Mouse (Mus musculus) yolk sac, embryonic 10.5 days (tissue): ENCODE measurements at regions not wholly inside any gene's neighbourhood (a gene's known extent, or its start where the extent isn't known, plus 50 kb on each side); places are given as distances from the start of the nearest gene placed in this dataset.

Source experiments
- DNase-seq: peaks from one replicate; pipeline ENCODE4 v3.0.0-alpha.2; 2017; ENCODE audit warnings: low spot score

- DNase-seq = no peak
These were observed 148.0 kb upstream of the Dusp10 start for GRCm38 (mm10) chr1:183865111-183865510.

DNA sequence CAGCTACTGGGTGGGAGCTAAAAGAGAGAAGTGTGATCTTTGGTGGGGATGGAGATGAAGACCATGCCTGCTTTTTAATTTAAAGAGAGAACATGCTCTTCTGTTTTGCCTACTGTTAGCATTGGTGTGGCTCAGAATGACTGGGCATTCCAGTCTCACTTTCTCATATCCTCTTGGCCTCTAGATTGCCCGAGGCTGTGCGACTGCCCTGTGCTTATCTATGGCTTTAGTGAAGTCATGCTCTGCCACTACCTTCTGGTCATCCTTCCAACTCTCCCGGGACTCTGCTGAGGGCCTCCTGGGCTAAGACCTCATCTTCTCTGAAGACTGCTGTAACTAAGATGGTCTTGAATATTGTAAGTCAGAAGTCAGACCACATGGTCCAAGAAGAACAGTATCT lies 147.5 kb upstream of the Dusp10 start:
- DNase-seq = no peak

DNA sequence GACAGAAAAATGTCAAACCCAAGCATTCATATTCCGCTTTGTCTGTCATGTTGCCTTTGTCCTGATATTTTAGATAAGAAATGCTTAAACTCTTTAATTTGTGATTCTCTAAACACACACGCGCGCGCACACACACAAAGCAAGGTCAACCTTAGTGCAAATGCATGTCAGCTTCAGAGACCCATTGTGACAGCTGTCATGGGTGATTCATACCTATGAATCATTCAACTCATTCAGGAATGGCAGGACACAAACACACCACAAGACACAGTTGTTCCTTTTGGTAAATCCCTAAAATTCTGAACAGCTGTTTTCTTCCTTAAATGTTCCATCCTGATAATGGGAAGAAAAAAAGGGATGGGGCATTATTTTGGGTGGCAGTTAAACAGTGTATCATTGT lies 144.1 kb upstream of the Dusp10 start:
- no peak for DNase-seq

DNA sequence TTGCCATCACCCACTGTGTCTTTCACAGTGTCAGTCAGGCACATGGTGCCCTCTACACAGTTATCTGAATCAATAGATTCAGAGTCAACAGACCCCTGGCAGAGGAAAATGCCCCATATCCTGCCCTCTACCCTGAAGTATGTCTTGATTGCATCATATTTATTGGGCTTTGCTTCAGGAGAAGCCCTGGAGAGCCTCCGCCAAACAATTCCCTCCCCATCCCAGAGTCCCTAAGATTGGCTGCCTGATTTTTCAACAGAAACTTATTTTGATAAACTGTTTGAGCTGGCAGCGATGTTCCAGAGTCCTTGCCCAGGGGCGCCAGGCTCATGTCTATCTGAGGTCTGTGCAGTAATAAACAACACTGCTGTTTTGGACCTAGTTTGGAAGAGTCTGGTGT lies 117.2 kb upstream of the Dusp10 start:
- no peak for DNase-seq

DNA sequence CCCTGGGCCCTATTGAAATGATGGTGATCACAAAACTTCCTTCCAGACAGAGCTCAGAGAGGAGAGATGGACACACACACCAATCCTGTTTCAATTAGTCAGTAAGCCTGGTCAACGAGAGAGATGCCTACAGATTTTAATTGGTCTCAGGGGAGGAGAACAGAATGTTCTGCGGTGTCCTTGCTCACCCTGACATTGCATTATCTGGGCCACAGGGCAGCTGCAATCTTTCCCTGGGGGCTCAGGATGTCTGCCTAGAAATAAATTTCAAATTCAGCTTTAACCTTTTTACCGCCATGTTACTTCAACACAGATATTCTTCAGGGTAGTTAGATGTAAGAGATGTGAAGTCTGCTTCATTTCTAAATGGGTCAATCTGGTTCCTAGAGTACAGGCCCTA lies 115.0 kb upstream of the Dusp10 start:
- DNase-seq = no peak

DNA sequence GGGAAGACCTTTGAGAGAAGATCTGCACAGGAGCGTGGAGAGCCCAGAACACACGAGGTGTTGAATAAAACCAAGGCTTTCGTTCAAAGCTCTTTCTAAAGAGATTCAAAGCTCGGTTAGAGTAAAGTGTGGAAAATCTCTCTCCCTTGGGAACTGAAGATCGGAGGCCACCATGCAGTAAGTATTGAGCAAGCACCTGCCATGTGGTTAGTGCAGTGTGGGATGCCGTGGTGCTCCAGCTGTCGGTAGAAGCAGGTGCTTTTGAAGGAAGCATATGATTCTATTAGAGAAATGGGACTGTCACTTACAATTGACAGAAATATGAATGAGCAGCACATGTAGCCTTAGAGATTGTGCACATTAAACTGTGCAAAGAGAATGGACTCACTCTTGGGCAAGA lies 108.5 kb upstream of the Dusp10 start:
- DNase-seq = no peak

DNA sequence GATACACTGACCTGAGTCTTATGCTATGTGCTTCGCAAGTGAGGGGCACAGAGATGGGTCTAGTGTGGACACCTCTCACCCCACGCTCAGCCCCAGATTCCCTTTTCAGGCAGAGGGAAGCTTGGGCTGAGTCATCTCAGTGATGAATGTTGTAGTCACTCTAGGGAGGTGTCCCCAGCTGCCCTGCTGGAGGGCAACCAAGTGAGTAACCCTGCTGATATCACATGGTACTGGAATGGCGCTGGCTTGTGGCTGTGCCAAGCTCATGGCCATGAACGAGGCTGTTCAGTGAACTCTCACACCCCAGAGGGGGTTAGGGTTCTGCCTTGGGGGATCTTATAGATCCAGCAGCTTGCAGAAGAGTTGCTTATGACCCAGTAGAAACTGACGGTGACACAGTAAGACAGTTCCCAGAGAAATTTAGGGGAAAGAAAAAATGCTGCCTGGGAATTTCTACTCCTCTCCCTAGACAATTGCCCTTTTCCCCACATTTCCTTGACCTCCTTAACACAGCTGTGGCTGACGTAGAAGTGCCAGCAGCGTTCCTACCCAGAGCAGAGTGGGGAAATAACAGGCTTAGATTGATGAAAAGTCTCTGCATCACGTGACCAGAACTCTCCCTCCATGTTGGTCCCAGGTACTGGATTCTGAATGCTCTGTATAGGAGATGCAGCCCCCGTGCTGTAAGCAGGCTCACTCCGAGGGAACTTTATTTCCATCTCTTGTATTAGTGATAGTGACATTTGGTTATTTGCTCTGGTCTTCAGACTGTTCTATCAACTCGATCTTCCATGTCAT lies 107.6 kb upstream of the Dusp10 start:
- no peak for DNase-seq

DNA sequence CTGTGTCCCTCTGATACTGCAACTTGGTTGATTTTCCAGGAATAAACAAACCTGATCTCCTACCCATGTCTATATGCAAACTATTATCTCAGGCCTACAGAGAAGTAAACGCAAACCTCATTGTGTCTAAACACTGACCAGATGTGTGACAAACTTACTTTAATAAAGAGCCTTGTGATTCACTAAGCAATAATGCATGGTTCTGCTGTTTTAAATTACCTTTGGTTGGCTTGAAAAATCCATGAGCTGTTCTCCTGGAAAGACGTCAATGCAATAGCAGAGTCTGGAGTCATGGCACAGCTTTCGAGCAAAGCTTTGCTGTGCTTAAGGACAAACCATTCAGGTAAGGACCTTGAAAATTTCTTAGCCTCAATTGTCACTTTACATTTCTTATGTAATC lies 95.4 kb upstream of the Dusp10 start:
- no peak for DNase-seq

GRCm38 (mm10) chr1:183921262-183921661 lies 91.8 kb upstream of the Dusp10 start:
- no peak for DNase-seq

GRCm38 (mm10) chr1:183928539-183928938 lies 84.6 kb upstream of the Dusp10 start:
- DNase-seq = no peak

GRCm38 (mm10) chr1:183930363-183930982 lies 82.6 kb upstream of the Dusp10 start:
- DNase-seq = no peak

GRCm38 (mm10) chr1:183931141-183931540 lies 82.0 kb upstream of the Dusp10 start:
- DNase-seq = no peak

GRCm38 (mm10) chr1:183933845-183934244 lies 79.3 kb upstream of the Dusp10 start:
- peak; percentile 37 for DNase-seq

- DNase-seq = no peak
These were observed 75.9 kb upstream of the Dusp10 start for GRCm38 (mm10) chr1:183937166-183937565.

DNA sequence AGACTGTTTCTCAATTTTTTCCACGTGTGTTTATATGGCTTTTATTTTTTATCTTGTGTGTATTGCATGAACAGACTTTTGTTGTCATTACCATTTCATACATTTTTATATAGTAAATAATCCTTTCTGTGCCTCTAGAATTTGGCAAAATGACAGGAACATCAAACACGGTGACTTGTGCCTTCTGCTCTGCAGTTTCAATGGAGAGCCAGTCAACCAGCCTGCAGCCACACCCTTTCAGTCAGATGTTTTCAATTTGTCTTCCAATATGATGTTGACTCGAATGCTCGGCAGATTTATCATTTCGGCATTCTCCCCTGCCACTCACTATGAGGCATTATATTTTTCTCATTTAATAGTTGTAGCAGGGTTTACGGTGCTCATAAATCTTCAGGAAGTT lies 74.7 kb upstream of the Dusp10 start:
- DNase-seq = no peak

GRCm38 (mm10) chr1:183940706-183941105 lies 72.4 kb upstream of the Dusp10 start:
- no peak for DNase-seq

DNA sequence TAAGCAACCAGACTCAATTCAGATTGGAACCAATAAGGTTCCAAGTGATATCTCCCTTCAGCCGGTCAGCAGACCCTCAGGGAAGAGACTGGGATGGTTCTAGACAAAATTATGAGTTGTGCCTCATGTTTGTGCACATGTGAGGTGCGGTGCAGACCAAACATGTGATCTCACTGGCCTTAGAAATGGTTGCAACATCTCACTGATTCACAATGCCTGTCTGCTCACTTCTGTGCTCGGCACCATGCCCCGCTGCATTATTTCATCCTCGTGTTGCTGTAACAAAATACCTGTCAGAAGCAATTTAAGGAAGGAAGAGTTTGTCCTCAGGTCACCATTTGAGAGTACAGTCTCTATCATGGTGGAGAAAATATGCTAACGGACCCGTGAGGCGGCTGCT lies 66.9 kb upstream of the Dusp10 start:
- DNase-seq = no peak

DNA sequence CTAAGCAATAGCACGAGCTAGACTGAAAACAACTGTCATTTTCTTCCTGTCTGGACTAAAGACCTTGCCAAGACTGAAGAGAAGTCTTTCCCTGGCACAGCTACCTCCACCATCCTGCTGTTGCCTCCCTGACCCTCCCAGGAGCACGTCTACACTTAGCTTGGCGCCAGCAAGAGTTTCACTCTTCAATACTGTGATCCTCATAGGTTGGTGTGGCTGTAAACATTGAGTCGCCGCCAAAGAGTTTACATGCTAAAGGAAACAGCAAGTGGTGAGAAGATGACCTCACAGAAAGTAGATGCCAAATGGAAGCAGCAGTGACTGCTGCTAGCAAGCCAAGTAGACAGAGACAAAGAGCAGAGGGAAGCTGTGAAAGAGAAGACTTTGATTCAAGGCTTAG lies 66.0 kb upstream of the Dusp10 start:
- no peak for DNase-seq

DNA sequence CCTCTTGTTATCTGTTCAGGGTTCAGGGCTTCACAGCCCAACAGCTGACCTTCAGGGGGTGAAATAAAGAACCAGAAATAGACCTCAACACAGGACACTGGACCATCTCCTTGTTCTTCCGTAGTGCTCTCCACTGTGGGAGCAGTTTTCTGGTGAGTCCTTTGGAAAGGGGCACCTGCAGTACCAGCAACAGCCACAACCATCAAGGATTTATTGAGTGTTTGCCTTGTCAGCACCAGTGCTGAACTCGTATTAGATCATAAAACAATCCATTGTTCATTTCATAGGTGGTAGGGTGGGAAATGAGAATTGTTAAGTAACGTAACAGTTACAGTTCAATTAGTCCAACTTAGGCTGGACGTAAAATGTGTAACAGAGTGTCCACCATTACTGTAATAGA lies 63.9 kb upstream of the Dusp10 start:
- DNase-seq = no peak

DNA sequence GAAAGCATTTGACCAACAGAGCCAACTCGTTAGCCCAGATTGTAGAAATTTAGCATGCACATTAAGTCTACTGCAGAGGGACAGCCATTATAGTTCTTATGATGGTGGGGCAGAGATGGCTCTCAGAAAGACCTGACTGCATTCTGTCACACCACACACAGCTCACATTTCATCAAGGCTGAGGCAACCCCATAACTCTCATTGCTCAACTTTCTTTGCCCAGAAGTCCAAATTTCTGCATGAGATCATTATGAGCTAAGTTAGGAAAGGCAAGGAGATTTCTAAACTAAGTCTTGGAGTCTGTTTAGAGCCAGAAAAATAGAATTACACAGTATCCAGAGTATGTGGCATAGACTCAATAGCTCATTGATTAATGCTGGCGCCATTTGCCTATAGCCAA lies 59.0 kb upstream of the Dusp10 start:
- no peak for DNase-seq

- DNase-seq = no peak
These were observed 56.7 kb upstream of the Dusp10 start for GRCm38 (mm10) chr1:183956391-183956790.

DNA sequence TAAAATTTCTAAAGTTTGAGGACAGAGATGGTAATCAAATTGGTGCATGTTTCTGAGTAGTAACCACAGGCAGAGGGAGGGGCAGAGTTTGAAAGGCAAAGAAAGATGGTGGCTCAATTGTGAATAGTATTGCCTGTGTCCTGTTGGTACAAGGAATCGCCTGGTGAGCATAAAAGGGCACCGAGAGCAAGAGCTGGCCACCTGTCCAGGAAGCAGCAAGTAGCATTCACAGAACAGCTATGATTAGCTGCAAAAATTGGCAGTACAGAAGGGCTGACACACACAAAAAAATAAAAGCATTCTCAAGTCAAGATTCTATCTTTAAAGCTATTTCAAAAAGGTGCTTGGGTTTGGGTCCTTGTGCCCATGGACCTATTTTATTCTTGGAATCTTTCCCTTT lies 51.7 kb upstream of the Dusp10 start:
- no peak for DNase-seq

DNA sequence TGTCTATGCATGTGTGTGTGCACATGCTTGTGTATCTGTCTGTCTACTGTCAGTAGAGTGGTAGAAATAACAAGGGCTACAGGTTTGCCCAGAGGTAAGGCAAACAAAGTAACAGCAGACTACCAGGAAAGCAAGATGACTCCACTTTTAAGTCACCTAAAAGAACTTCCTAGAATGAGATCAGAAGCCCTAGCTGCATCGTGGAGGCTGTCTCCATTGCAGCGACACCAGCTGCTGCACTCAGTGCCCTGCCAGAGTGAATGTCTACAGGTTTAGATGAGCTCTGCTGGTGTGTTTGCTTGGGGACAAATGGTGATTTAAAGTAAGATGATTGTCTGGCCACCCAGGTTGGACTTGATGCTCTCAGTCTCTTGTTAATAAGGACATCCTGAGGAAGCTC lies 50.6 kb upstream of the Dusp10 start:
- no peak for DNase-seq

- no peak for DNase-seq
These were observed 49.8 kb upstream of the Dusp10 start for GRCm38 (mm10) chr1:183963286-183963685.
